Mouse (Mus musculus) c-Kit-positive CD71-positive TER-119-negative erythroid progenitor cells, embryonic 14.5 days (primary cell): ENCODE data around the gene Asic1.

ENCODE experiments used
- DNase-seq: peaks from one replicate; pipeline ENCODE4 v3.0.0-alpha.2; 2013; ENCODE audit warnings: low read depth

Gene Asic1

GRCm38 (mm10) chr15:99670154-99670821 lies at the start of gene Asic1:
Gene Asic1, plus strand, starts transcription at chr15:99670368.
- no peak for DNase-seq

GRCm38 (mm10) chr15:99622063-99622462 lies 48.1 kb upstream of the Asic1 start:
- no peak for DNase-seq

GRCm38 (mm10) chr15:99631618-99632017 lies 38.5 kb upstream of the Asic1 start:
- no peak for DNase-seq

DNA sequence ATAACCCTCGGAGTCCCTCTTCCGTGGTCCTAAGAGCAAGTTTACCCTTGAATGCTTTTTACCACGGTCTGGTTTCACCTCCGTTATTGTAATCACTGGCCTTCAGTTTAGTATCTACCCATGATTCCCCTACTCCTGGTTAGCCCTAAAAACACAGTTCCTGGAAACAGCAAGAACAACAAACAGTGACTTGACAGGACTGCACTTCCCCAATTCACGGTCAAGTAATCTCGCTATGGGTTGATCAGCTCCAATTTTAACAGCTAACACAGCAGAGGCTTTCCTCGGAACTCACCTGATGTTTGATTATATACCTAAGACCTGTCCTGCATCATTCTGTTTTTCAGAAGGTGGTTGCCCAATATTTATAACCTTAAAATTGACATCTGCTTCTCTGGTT lies 35.5 kb upstream of the Asic1 start:
- no peak for DNase-seq

DNA sequence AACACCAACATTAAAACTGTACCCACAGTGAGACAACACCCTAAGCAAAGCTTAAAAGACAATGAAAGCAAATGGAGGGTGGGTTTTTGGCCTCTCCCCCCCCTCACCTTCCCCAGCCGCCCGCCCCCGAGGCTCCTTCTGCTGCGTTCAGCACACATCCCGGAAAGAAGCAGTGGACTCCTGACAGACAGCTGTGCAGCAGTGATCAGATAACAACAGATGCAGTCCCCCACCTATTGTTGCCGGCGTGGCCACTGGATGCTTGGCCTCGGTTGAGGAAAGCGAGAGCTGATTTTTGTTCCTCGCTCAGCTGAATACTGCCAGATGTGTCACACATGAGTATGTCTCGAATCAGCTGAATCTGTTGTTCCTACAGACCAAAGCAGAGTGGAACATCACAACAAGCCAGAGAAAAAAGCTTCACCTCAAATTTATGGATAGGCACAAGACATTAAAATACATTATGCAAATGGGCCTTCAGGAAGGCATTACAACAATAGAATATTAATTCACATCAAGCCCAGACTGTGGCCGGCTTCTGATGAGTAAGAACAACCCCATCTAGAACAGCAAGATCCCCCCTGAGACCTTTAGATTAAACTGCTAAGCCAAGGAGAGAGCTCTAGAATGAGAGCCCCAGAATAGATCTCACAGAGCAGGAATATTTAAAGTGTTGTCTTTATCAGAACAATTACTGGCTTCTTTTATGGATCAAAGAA lies 32.6 kb upstream of the Asic1 start:
- DNase-seq: no peak

- DNase-seq: no peak
Observed at GRCm38 (mm10) chr15:99638124-99638485, 32.1 kb upstream of the Asic1 start.

DNA sequence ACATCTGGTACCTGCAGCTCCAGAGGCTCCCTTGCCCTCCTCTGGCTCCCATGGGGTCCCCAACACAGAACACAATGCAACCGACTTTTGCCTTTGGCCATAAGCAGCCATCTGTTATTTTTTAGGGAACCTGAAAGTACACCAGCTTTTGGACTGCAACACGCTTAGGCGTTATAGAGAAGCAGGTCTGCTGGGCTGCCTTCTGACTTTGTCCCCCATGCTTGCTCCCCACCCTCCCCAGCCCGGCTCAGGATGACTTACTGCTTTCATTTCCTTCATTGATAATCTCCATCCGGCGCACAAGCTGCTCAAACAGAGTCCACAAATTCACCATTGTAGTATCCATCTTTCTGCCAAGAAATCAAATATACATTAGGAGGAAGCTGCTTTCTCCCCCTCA lies 27.5 kb upstream of the Asic1 start:
- DNase-seq: no peak

GRCm38 (mm10) chr15:99643832-99644231 lies 26.3 kb upstream of the Asic1 start:
- no peak for DNase-seq

GRCm38 (mm10) chr15:99644776-99645175 lies 25.4 kb upstream of the Asic1 start:
- no peak for DNase-seq

GRCm38 (mm10) chr15:99648326-99648725 lies 21.8 kb upstream of the Asic1 start:
- DNase-seq: no peak

DNA sequence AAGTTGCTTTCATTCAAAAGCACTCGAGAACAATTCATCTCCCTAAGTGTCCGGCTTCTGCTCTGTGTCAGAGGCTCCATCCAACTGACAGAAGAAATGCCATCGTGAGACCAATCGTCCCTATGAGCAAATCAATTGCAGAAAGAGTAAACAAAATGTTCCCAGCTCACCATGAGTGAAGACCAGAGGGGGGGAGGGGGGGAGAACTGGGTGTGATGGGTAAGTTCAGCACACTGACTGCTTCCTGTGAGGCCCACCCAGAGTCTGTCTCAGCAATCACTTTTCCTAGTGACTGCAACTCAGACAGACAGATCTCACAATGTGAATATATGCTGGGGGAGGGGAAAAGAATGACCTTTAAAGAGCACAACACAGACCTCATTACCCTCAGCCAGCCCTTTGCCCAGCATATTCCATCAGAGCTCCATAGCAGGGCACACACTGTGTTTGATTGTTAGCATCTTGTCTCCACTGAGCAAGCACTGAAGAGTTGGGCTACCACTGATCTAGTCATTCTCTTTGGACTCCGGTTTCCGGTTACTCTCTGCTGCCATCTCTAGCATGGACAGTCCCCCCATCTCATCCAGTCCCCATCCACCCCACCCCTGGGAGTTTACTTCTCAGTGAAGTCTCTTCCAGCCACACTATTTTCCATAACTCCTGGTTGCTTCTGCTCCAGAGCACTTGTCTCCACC lies 21.0 kb upstream of the Asic1 start:
- DNase-seq: no peak

DNA sequence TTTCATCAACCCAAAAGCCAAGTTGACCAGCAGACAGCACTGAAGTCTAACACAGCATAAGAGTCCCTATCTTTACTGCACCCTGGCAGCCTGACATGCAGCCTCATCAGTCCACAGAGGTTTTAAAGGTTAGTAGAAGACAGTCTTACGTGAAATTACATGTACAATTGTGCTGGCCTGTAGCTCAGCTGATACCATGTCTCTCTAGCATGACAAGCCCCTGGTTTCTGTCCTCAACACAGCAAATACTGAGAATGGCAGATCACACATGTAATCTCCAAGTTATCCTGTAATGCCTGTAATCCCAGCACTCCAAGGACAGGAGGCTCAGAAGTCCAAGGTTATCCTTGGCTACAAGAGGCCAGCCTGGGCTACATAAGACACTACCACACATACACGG lies 19.9 kb upstream of the Asic1 start:
- DNase-seq: no peak

DNA sequence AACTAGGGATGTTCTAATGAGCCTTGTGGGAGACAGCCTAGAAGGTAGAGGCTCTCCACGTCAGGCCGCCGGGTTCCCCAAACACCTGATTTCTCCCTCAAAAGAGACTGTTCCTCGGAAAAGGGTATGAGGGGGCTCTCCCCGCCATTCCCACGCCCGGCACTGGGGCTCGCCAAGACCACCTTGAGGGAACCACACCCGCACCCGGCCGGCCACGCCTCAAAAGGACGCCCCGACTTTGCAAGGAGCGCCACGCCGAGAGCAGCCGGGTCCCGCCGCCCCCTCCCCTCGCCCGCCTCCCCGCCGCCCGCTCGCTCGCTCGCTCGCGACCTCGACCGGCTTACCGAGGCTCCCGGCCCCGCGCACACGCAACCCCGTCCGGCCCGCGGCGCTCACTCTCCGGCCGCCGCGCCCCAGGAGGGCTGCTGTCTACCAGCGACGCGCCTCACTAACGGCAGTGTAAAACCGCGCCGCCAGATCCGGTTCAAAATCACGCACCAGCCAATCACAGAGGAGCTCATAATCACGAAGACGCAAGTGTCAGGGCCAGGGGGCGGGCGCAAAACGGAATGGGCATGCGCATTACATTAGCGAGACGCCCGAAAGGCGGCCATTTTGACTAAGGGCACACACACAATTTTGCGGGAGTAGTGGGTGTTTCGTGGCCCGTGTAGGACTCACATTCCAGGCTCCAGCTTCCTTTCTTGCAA lies 18.9 kb upstream of the Asic1 start, which contains the start of gene Racgap1:
Gene Racgap1 (minus strand): TSS at position 494 of the 710 bp plus-strand sequence.
- peak; percentile 97 for DNase-seq

DNA sequence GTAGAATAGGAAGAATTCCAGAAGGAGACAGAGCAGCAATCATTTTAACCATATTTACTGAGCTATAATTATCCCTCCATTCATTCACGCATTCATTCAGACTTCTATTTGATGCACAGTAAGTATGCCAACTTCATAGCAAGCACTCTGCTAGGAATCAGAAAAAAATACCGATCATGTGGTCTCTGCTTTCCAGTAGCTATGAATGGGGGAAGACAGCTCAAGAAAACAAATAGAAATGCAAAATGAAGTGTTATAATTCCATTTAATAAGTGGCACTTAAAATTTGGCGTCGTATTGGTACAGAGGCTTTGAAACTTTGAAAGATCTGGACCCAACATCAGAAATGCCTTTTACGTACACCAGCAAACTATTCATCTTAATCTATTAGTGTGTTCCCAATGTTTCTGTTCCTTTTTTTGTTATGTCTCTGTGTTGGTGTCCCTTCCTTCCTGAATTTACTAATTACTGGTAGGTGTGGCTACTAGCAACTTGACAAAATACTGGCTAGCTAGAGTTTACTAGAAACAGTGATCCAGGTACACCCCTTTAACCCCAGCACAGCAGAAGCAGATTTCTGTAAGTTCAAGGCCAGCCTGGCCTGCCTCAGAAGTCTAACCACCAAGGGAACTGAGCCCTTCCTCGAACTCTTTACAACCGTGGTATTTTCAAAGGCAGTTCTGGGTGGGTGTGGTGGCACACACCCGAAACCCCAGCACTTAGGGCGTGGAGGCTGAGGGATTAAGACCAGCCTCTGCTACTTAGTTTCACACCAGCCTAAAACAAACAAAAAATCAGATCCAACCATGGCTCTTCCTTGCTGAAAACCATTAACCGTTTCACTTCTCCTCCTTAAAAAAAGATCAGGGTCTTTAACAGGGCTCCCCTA lies 17.9 kb upstream of the Asic1 start:
- no peak for DNase-seq

DNA sequence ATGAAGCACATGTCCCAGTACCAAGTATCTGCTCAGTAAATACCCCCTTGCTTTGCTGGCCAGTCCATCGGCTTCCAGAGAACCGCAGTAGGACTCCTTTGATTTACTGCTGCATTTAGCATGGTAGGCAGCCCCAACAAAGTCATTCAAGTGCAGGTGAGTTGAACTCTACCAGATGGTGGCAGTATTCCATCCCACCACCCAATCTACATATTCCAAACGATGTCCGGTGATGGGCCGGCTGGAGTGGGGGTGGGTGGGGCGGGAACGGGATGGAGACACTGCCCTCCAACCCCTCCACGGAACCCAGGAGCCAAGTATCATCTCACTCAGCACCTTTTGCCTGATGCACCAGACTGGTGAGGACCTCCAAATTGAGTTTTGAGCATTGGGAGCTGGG lies 16.9 kb upstream of the Asic1 start:
- DNase-seq: no peak

DNA sequence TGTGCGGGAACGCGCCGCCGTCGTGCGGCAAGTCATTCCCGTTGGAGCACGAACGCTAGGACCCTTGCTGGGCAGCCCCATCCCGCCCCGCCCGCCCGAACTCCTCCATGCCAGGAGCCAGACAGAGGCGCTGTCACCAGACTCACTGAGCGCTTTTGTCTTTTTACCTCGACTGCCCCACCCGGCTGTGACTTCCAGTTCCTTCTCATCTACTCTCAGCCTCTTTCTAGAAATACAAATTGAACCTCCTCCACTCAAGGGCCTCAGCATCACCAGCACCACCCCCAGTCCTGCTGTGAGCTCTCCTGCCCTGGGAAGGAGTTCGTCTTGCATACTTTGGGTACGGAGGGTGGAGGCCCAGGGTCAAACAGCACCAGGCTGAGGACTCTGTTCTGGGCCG lies 16.3 kb upstream of the Asic1 start:
- DNase-seq: no peak

GRCm38 (mm10) chr15:99655956-99656355 lies 14.2 kb upstream of the Asic1 start:
- no peak for DNase-seq

DNA sequence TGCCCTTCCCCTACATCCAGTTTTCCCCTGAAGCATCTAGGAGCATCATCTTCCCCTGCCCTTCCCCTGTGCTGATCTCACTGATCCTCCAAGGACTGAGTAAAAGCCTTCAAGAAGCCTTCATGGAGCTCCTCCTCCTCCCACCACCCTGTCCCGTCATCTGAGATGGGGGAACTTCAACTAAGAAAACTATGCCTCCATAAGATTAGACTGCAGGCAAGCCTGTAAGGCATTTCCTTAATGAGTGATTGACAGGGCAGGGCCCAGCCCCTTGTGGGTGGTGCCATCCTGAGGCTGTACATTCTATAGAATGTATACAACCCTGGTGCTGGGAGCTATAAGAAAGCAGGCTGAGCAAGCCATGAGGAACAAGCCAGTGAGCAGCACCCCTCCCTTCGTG lies 11.7 kb upstream of the Asic1 start:
- DNase-seq: no peak

DNA sequence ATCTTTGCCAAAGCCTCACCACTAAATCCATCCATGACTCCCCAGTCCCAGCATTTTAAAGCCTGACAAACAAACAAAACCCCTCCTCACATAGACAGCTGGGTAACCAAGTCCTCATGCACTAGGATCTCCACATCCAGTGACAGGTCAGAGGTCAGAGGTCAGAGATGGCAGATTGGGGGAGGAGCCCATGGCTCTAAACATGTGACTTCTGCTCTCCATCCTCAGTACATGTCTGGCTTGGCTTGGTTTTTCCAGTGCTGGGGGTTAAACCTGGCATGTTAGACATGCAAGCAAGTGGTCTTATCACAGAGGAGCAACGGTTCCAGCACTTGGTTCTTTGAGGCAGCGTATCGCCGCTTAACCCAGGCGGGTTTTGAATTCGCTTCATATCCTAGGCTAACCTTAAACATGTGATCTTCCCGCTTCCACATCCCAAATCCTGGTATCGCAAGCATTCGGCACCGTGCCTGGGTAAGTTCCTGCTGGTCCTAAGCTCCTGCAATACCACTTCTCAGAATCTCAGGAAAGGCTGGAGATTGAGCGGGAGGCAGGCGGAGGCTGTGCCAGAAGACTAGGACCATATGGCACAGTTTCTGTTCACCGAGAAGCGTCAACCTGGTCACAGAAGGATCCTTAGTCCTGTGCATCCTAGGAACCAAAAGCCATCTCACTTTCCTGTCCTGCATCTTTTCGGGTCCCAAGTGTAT lies 8.9 kb upstream of the Asic1 start:
- DNase-seq: no peak

- no peak for DNase-seq
Observed at GRCm38 (mm10) chr15:99662371-99662770, 7.8 kb upstream of the Asic1 start.
